Mouse (Mus musculus) MEL (cell line): ENCODE measurements around the gene Sphk2. TPM values are rescaled to one million over a fixed set of nuclear protein-coding genes. Genes with fewer than 3 reads are reported as not detected.

Experiments used
- DNase-seq: peaks from one replicate; pipeline ENCODE4 v3.0.0; 2011; ENCODE audit warnings: low read depth, low spot score
- H3K27ac ChIP-seq: 2 replicates; pipeline ENCODE4 v1.5.1; 2012; ENCODE audit warnings: low read depth, mild to moderate bottlenecking, control low read depth, low read length, moderate library complexity; ENCODE audit not compliant: control insufficient read depth
- H3K27me3 ChIP-seq, 2 experiments: fragments of 150-350 bp in 1 of 2; sonication (generic) in 1 of 2; 2 replicates each; pipeline ENCODE4 v1.6.1; 2012; ENCODE audit warnings: low read length in 2 of 2, mild to moderate bottlenecking in 2 of 2, improper control_type of control experiment in 1 of 2, moderate library complexity in 1 of 2; ENCODE audit not compliant: insufficient read depth in 2 of 2, control insufficient read depth in 1 of 2
- H3K36me3 ChIP-seq, 2 experiments: 2 replicates each; pipeline ENCODE4 v1.6.1; 2012 to 2014; ENCODE audit warnings: low read length in 2 of 2, improper control_type of control experiment in 1 of 2, inconsistent platforms in 1 of 2, mild to moderate bottlenecking in 1 of 2; ENCODE audit not compliant: insufficient read depth in 2 of 2, control insufficient read depth in 1 of 2
- H3K4me1 ChIP-seq, 2 experiments: fragments of 150-350 bp in 1 of 2; sonication (generic) in 1 of 2; 2 replicates each; pipeline ENCODE4 v1.6.1; 2012; ENCODE audit warnings: low read length in 2 of 2, improper control_type of control experiment in 1 of 2, mild to moderate bottlenecking in 1 of 2; ENCODE audit not compliant: insufficient read depth in 2 of 2, control insufficient read depth in 1 of 2
- H3K4me3 ChIP-seq, 2 experiments: fragments of 150-350 bp in 1 of 2; sonication (generic) in 1 of 2; 2 replicates each; pipeline ENCODE4 v1.5.1; 2012; ENCODE audit warnings: low read depth in 2 of 2, low read length in 2 of 2, mild to moderate bottlenecking in 2 of 2, moderate library complexity in 2 of 2, control low read depth in 1 of 2, improper control_type of control experiment in 1 of 2; ENCODE audit not compliant: control insufficient read depth in 1 of 2, insufficient read depth in 1 of 2
- H3K79me2 ChIP-seq: 2 replicates; pipeline ENCODE4 v1.6.1; 2012; ENCODE audit warnings: mild to moderate bottlenecking, low read length, moderate library complexity; ENCODE audit not compliant: control insufficient read depth, poor library complexity, insufficient read depth
- H3K9ac ChIP-seq: 2 replicates; pipeline ENCODE4 v1.6.1; 2012; ENCODE audit warnings: low read depth, mild to moderate bottlenecking, control low read depth, low read length, moderate library complexity; ENCODE audit not compliant: control insufficient read depth, poor library complexity, severe bottlenecking
- H3K9me3 ChIP-seq: fragments of 150-350 bp; sonication (generic); replicated peaks from 2 replicates; pipeline ENCODE4 v1.6.1; 2012; ENCODE audit warnings: mild to moderate bottlenecking, low read length, improper control_type of control experiment, moderate library complexity; ENCODE audit not compliant: insufficient read depth
- CTCF ChIP-seq, 3 experiments: IDR thresholded peaks in 2 of 3; conservative IDR thresholded peaks in 1 of 3; 2 replicates each; pipeline ENCODE4 v1.5.1; 2011 to 2012; ENCODE audit warnings: low read length in 3 of 3, low read depth in 2 of 3, mild to moderate bottlenecking in 2 of 3, improper control_type of control experiment in 1 of 3, inconsistent platforms in 1 of 3, mixed read lengths in 1 of 3, moderate library complexity in 1 of 3; ENCODE audit not compliant: control insufficient read depth in 1 of 3, insufficient read depth in 1 of 3, poor library complexity in 1 of 3, severe bottlenecking in 1 of 3
- GATA1 ChIP-seq: IDR thresholded peaks from 2 replicates; pipeline ENCODE4 v1.6.1; 2011; ENCODE audit warnings: low read depth, low read length, improper control_type of control experiment
- MAX ChIP-seq: IDR thresholded peaks from 2 replicates; pipeline ENCODE4 v1.6.1; 2011; ENCODE audit warnings: low read length, improper control_type of control experiment
- NELFE ChIP-seq: IDR thresholded peaks from 2 replicates; pipeline ENCODE4 v1.6.1; 2011; ENCODE audit warnings: low read depth, low read length, improper control_type of control experiment
- RAD21 ChIP-seq: IDR thresholded peaks from 2 replicates; pipeline ENCODE4 v1.6.1; 2011; ENCODE audit warnings: mild to moderate bottlenecking, low read depth, low read length, improper control_type of control experiment
- RCOR1 ChIP-seq: IDR thresholded peaks from 2 replicates; pipeline ENCODE4 v1.6.1; 2012; ENCODE audit warnings: low read depth, mild to moderate bottlenecking, inconsistent platforms, low read length, improper control_type of control experiment
- SIN3A ChIP-seq: IDR thresholded peaks from 2 replicates; pipeline ENCODE4 v1.6.1; 2012; ENCODE audit warnings: low read length, improper control_type of control experiment, inconsistent platforms
- SMC3 ChIP-seq: IDR thresholded peaks from 2 replicates; pipeline ENCODE4 v1.6.1; 2011; ENCODE audit warnings: low read depth, low read length, improper control_type of control experiment
- ZC3H11A ChIP-seq: IDR thresholded peaks from 2 replicates; pipeline ENCODE4 v1.6.1; 2012; ENCODE audit warnings: low read depth, mild to moderate bottlenecking, inconsistent platforms, low read length, improper control_type of control experiment
- ZKSCAN1 ChIP-seq: IDR thresholded peaks from 2 replicates; pipeline ENCODE4 v1.6.1; 2012; ENCODE audit warnings: low read depth, mild to moderate bottlenecking, inconsistent platforms, low read length, improper control_type of control experiment, moderate library complexity
- polyA plus RNA-seq, 2 experiments: library from polyadenylated mRNA; stranded (reverse) in 1 of 2; unstranded in 1 of 2; fragments of >175 nt in 1 of 2; fragments of >200 nt in 1 of 2; gene quantifications; 2 replicates each; pipeline versions ENCODE4 v1.2.1 to v1.2.4; 2012; ENCODE audit warnings: low replicate concordance in 2 of 2, low read depth in 1 of 2; ENCODE audit not compliant: insufficient read length in 2 of 2, insufficient read depth in 1 of 2, missing spikeins in 1 of 2
- total RNA-seq: library from RNA; depleted of rRNA; stranded (reverse); fragments of 300-350 nt; gene quantifications from 2 replicates; pipeline ENCODE4 v1.2.3, GENCODE M21; 2012

Sphk2 gene
- total and polyA plus RNA-seq, 3 experiments: 21.0 to 40.2 TPM; not detected in 1

GRCm38 (mm10) chr7:45678513-45678912 lies 39.3 kb downstream of the Sphk2 start:
- H3K4me1 ChIP-seq: peaks cover 13 to 20% of the 10 kb centered on the region in 2 experiments
- H3K36me3 ChIP-seq: peaks cover 0 to 17% of the 10 kb centered on the region in 2 experiments; a peak in 2 of 4 replicates
- no peak overlapping the region for H3K27ac ChIP-seq
- H3K27me3 ChIP-seq: peaks cover 0 to 1% of the 10 kb centered on the region in 2 experiments; a peak in 1 of 4 replicates
- no peak overlapping the region for H3K4me3 ChIP-seq
- H3K79me2 ChIP-seq: no peaks in the 10 kb centered on the region
- no peak for DNase-seq
- TF ChIP-seq SIN3A: no peak
- no peak for TF ChIP-seq MAX
- TF ChIP-seq, all 39 proteins: peak for 0
- Histone ChIP-seq H3K9ac (no peak overlapping the region), H3K9me3 (no peaks in the 10 kb centered on the region)

- peaks cover 0 to 1% of the 10 kb centered on the region in 2 experiments; a peak in 1 of 4 replicates for H3K27me3 ChIP-seq
- peaks cover 13 to 20% of the 10 kb centered on the region in 2 experiments for H3K4me1 ChIP-seq
- no peak for DNase-seq
- no peak overlapping the region for H3K27ac ChIP-seq
- H3K9me3 ChIP-seq: no peaks in the 10 kb centered on the region
- H3K79me2 ChIP-seq: no peaks in the 10 kb centered on the region
- H3K4me3 ChIP-seq: no peak overlapping the region
- H3K36me3 ChIP-seq: peaks cover 0 to 17% of the 10 kb centered on the region in 2 experiments; a peak in 2 of 4 replicates
- no peak overlapping the region for H3K9ac ChIP-seq
- TF ChIP-seq CTCF (IDR thresholded peaks at IDR 0.05 in 2 of 3, conservative IDR thresholded peaks at IDR 0.05 in 1 of 3; ENCODE audit: control insufficient read depth in 1 of 3, insufficient read depth in 1 of 3, low read depth in 2 of 3, low read length in 3 of 3, poor library complexity in 1 of 3, severe bottlenecking in 1 of 3): no peak
- no peak for TF ChIP-seq GATA1
- no peak for TF ChIP-seq SMC3
- TF ChIP-seq RCOR1: no peak
- no peak for TF ChIP-seq MAX
Observed at GRCm38 (mm10) chr7:45677627-45678295, 40.0 kb downstream of the Sphk2 start.

GRCm38 (mm10) chr7:45668921-45669320 lies 48.9 kb downstream of the Sphk2 start:
- peak; percentile 66 for DNase-seq
- H3K27ac ChIP-seq: no peak overlapping the region
- no peaks in the 10 kb centered on the region for H3K4me1 ChIP-seq
- no peak overlapping the region for H3K9ac ChIP-seq
- no peaks in the 10 kb centered on the region for H3K79me2 ChIP-seq
- no peaks in the 10 kb centered on the region for H3K9me3 ChIP-seq
- H3K36me3 ChIP-seq: no peaks in the 10 kb centered on the region
- H3K4me3 ChIP-seq: no peak overlapping the region
- peaks cover 0 to 4% of the 10 kb centered on the region in 2 experiments; a peak in 3 of 4 replicates for H3K27me3 ChIP-seq
- TF ChIP-seq CTCF (IDR thresholded peaks at IDR 0.05 in 2 of 3, conservative IDR thresholded peaks at IDR 0.05 in 1 of 3; ENCODE audit: control insufficient read depth in 1 of 3, insufficient read depth in 1 of 3, low read depth in 2 of 3, low read length in 3 of 3, poor library complexity in 1 of 3, severe bottlenecking in 1 of 3) (peak; percentile 38 to 52 (median 48)), ZC3H11A (0 out of 2 replicates have a peak, but pooled peaks have one; percentile 27), SMC3 (peak; percentile 40; the same call in 1 of the 2 replicates), RAD21 (peak; percentile 45), ZKSCAN1 (no peak), NELFE (no peak)
